Mouse (Mus musculus) kidney, postnatal 14 days (tissue): ENCODE results near the gene Rab11fip4.

Experiments used
- DNase-seq: peaks from one replicate; pipeline ENCODE4 v3.0.0; 2022; ENCODE audit warnings: mixed read lengths

Gene Rab11fip4

GRCm38 (mm10) chr11:79714743-79715110 lies 123.7 kb downstream of the Rab11fip4 start:
- no peak for DNase-seq

DNA sequence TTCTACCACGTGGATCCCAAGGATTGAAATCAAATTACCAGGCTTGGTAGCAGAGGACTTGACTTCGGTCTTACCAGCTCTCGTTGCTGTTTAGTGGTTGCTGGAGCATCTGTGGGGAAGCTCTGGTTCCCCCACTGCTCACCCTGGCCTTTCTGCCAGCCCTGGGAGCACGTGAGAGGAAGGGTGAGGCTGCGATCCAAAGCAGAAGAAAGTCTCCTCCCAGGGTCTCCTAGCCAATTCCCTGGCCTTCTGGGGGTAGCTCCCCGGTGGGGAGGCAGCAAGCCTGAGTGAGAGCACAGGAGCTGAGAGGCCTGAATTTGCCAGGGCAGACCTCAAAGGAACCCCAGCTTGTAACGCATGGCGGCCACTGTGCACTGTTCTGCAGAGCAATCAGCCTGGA lies 124.3 kb downstream of the Rab11fip4 start:
- DNase-seq = no peak

DNA sequence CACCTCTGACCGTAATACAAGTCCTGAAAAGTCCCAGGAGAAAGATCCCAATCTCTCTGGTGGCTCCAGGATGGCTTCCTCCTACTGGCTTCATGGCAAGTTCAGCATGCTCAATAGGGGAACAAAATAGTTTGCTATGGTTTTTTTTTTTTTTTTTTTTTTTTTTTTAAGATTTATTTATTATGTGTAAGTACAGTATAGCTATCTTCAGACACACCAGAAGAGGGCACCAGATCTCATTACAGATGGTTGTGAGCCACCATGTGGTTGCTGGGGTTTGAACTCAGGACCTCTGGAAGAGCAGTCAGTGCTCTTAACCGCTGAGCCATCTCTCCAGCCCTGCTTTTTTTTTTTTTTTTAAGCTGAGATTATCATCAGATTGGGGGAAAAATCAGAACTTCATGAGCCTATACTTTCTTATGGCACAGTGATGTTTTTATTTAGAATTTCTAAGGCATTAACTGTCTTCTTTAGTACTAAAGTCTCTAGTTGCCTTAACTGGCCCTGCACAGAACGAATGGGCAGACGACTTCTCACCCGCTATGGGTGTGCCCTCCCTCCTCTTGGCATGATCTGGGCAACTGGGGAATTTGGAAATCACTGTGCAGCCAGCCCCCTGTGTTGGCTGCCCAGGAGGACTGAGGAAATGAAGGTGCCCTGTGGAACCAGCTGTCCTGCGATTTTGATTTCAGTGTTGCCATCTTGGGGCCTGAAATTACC lies 124.9 kb downstream of the Rab11fip4 start:
- no peak for DNase-seq

- no peak for DNase-seq
Observed at GRCm38 (mm10) chr11:79716453-79716749, 125.4 kb downstream of the Rab11fip4 start.

- no peak for DNase-seq
Observed at GRCm38 (mm10) chr11:79717271-79717670, 126.3 kb downstream of the Rab11fip4 start.

DNA sequence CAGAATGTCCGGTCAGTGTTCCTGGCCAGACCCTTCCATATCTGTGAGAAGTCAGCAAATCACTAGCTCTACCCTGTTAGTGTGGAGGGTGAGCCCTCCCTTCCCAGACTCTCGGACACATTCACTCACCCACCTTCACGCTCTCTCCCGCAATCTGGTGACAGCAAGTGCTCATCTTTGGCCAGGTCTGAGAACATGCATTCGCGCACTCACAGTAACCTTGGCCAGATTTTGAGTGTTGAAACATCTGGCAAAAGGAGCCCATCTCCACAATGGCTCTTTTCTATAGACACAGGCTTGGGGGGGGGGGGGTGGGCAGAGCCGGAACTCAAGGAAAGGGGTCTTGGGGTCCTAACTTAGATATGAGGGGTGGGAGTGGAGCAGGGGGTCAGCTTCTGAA lies 126.8 kb downstream of the Rab11fip4 start:
- DNase-seq = no peak

GRCm38 (mm10) chr11:79718202-79718601 lies 127.2 kb downstream of the Rab11fip4 start:
- no peak for DNase-seq

DNA sequence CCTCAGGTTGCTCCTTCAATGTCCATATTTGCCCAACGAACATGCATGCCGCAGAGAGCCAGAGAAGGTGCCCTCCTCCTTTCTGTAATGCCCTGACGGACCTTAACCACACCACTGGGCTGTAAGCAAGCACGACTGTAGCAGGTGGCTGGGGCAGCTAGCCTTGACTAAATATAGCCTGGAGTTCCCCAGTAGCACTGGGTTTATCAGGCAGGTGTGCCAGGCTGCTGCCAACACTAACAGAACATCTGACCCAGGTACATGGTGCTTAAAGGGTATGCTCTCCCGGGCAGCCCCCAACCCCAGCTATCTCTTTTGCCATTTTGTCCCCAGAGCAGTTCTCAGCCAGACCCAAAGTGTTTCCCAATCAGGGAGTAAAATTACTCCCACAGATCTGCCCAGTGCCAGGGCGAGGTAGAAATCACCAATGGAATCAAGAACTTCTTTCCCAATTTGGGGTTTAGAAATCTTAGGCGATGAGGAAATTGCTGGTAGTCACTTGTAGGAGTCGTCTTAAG lies 127.9 kb downstream of the Rab11fip4 start:
- DNase-seq = no peak

DNA sequence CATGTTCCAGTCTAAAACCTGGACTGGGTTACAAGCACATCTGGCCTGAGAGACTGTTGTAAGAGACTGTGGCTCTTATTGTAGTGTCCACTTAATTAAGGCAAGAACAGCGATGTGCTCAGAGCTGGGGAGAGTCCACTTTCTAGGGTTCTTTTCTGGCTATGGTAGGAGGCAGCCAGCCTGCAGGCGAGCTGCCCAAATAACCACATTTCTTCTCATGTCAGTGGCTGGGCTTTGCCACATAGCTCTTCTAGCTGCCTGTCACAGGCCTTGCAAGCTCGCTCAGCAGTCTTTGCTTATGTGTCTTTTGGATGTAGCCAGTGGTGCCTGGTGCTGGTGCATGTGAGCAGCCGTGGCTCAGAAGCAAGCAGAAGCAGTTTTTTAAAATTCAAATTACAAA lies 129.7 kb downstream of the Rab11fip4 start:
- no peak for DNase-seq

- no peak for DNase-seq
Observed at GRCm38 (mm10) chr11:79722811-79723210, 131.8 kb downstream of the Rab11fip4 start.

DNA sequence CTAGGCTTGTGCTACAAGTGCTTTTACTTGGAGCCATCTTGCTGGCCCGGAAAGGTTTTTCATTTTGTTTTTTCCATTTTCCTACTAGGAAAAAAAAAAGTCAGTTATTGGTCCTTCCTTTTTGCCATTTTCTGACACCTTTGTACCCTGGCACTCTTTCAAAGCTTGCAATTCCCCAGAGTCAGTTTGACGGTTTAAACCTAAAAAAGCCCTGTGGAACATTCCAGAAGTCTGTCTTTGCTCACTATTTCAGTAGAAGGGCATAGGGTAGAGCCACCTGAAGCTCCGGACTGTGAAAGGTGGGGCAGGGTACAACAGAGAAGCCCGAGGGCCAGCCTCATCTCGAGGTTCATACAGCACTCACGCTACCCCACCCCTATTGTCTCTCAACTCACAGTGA lies 134.0 kb downstream of the Rab11fip4 start:
- DNase-seq = no peak

GRCm38 (mm10) chr11:79729231-79730047 lies 138.4 kb downstream of the Rab11fip4 start:
- DNase-seq = peak; percentile 84

- no peak for DNase-seq
Observed at GRCm38 (mm10) chr11:79730462-79730861, 139.4 kb downstream of the Rab11fip4 start.

DNA sequence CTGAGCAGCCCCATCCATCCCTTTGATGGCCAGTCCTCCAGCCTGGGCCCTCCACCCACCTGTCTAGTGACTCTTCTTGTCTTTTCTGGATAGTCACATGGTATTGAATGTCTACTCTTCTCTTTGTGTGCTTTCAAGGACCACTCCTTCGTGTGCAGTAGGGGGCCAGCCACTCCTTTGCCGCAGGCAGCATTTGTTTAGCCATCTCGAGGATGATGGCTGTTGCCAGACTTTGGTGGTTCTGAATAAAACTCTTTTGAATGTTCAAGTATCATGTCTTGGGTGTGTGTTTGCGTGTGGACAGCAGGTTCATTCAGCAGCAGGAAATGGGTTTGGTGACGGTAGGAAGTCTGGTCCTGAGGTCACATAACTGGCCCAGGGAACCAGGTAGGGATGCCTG lies 140.5 kb downstream of the Rab11fip4 start:
- no peak for DNase-seq

- no peak for DNase-seq
Observed at GRCm38 (mm10) chr11:79733013-79733412, 142.0 kb downstream of the Rab11fip4 start.

- DNase-seq = no peak
Observed at GRCm38 (mm10) chr11:79736232-79737006, 145.4 kb downstream of the Rab11fip4 start.

DNA sequence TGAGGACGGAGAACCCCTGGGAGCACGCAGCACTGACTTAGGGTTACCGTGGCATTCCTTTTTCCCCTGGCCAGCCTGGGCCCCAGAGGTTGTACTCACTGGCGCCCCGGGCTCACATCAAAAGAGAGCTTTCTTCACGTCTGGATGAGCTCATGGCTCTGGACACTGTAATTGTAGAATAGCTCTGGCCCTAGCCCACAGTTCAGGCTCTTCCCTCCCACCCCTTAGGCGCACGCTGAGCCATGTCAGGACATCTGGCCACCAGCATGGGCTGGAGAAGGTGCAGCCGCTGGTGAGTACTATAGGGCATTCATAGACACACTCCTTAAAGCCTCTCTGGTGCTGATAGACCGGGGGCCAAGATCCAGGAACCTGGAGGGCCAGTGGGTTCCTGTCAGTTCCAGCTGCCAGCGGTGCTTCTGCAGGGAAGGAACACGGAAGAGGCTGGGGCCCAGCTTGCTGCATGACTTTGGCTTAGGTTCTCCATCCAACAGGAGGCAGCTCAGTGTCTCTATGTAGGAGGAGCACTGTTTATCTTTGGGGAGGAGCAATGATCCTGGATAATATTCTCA lies 146.2 kb downstream of the Rab11fip4 start:
- DNase-seq = no peak

- DNase-seq = no peak
Observed at GRCm38 (mm10) chr11:79737865-79738502, 147.0 kb downstream of the Rab11fip4 start.

DNA sequence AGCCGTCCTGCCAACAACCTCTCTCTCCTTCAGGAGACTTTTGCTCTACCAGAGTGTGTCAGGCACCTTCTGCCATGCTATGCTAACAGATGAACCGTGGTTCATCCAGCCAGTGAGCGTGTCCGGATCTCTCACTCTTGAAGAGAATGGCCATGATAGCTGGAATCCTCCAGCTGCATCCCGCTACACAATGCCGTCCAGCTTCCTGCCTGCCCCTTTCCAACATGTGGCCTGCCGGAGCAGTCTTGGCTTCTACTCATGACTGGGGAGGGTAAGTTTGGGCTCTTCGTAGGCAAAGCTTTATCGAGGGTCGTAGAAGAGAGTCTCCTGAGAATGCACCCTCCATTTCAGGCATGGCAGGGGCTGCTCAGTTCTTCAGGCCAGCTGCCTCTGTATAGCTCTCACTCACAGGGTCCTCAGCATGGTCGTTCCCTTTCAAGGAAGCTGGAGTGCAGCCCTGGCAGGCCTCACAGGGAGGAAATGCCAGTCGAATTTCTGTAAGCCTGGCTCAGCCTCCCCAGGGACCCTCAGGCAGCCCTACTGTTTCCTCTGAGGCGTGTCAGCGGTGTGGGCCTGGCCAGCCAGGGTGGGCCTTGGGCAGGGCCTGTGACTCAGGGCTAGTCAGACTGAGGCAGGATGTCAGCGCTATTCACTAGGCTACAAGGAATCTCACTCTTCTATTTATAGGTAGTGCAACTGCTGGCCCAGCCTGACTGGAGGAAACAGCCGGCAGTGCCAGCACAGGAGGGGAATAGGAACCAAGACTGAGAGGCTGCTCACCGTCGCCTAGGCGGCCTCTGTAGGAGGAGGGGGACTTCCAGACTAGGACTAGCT lies 147.9 kb downstream of the Rab11fip4 start:
- DNase-seq = peak; percentile 89

DNA sequence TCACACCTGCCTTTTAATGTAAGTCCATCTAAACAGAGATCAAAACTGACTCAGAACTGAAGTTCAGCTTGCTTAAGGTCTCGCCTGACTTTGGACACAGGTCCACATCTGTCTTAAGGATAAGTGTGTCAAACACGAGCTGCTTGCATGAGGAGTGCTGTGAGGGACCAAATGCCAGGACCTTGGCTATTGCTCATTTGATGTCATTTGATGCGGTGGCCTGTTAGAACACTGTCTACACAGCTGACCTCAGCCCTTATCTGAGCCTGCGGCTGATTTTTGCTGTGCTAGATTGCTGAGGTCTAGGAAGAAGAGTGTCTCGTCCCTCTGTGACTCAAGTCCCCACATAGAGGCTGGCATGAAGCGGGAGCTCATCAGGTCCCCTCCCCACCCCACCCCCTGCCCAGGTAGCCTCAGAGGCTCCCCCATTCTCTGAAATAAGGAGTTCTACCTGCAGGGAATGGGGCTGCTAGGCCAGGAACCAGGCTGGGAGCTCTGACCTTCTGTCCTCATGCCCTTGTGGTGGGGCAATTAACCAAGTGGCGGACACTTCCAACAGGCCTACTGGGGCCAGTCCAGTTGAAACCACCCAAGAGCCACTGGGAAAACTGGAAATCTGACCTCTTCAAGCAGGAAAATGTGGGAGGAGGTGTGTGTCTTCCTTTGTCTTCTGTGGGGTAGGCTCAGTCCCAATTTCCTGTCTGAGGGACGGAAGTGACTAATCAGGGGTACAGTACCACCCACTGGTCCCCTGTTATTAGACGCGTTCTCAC lies 149.9 kb downstream of the Rab11fip4 start:
- no peak for DNase-seq

DNA sequence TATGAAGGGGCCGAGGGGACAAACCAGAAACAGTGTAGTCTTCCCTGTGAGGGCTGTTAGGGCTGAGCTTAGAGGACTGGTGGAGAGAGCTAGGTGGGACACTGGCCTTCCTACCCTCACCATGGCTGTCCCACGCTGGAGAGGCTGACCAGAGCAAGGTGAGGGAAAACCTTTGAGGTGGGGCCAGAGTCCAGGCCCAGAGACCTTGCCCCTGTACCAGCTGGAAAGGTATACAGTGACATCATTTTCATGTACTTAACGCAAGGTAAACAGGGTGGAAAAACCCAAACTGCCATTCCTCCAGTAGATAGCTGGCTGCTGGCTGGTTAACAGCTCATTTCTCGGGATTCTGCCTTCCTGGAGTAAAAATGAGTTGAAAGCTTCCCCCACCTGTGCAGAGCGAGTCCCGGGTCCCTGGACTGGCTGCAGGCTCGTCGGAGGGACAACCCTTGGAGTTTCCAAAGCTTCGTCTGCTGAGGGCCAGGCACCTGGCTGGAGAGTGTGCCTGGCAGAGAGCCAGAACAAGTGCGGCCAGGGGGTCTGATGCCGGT lies 155.6 kb downstream of the Rab11fip4 start:
- DNase-seq = no peak
